Mouse (Mus musculus) ZHBTc4 (cell line): ENCODE measurements at regions not wholly inside any gene's neighbourhood (a gene's known extent, or its start where the extent isn't known, plus 50 kb on each side); places are given as distances from the start of the nearest gene placed in this dataset.
"Not testable (repeated sequence)": the region's sequence is repeated elsewhere in the genome, so short reads cannot be mapped to it uniquely, and the experiment has no call there.

Experiments used
- DNase-seq: peaks from one replicate; pipeline ENCODE4 v3.0.0-alpha.2; 2011; ENCODE audit warnings: low read depth, low spot score

- DNase-seq, result no peak
Observed at GRCm38 (mm10) chr1:83970641-83971285, 393.2 kb downstream of the Pid1 start.

GRCm38 (mm10) chr1:83964631-83965030 lies 399.3 kb downstream of the Pid1 start:
- DNase-seq, result not testable (repeated sequence)

DNA sequence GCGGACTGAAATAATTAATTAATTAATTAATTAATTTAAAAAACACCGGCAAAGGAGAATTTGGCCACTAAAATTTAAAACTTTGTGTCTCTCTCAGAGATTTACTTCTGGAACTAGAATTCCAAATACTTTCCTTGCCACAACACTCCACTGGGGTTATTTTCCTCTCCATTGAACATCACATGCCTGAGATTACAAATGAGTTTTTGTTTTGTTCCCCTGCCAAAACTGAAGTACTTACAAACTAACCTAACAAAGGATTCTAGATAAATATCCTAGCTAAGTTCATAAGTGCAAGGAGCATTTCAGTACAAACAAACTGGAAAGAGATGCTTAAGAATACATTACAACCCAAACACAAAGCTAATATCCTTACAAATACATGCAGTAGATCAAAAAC lies 402.2 kb downstream of the Pid1 start:
- DNase-seq, result no peak

GRCm38 (mm10) chr1:83959756-83960155 lies 404.2 kb downstream of the Pid1 start:
- DNase-seq, result no peak

GRCm38 (mm10) chr1:83922900-83923299 lies 441.1 kb downstream of the Pid1 start:
- DNase-seq, result no peak

GRCm38 (mm10) chr1:83915454-83915853 lies 448.5 kb downstream of the Pid1 start:
- no peak for DNase-seq

DNA sequence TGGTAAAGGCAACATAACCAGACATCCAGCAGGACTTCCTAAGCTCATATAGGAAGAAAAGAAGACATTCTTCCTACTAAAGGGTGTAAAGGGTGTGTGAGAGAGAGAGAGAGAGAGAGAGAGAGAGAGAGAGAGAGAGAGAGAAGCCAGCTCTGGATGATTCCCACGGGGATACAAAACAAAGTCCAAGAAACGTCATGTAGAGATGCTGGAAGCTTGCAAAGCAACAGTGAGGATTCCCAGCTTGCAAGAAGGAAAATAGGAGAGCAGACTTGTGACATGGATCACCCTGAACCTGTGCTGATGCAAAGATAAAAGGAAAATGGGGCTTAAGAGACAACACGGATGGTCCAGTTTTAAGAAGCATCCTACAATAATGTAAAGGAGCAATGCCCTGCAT lies 456.6 kb downstream of the Pid1 start:
- DNase-seq, result no peak

- DNase-seq, result no peak
Observed at GRCm38 (mm10) chr1:83906906-83907305, 457.1 kb downstream of the Pid1 start.

DNA sequence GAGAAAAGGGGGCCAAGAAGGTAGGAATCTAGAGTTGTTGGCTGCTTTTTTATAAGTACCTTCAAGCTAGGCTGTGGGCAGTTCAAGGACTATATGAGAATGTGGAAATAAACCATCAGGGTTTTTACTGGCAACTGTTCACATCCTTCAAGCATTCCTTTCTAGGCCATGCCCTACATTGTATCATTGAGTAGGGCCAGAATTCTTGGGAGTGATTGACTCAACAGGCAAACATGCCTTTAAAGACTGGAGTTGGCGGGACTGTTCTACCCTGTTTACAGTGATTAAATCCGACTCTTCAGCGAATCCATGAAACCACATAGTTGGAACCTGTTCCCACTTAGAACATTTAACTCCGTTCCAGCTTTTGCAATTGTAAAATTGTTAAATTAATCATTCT lies 463.8 kb downstream of the Pid1 start:
- peak; percentile 2 for DNase-seq

DNA sequence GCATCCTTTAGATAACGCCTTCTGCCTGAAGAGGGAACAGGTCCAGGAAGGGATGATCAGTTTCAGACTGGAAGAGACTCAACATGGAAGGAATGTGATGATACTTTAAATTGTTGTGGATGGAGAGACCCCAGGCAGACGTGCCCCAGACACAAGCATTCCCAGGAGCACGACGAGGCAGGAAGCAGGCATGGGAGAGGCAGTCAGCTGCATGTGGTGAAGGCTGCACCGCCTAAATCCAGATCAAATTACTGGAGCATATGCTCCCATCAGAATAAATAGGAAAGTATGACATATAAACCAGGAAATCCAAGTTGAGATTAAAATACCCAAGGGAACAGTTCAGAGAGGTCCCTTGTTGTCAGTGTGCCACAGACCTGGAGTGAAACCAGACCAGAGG lies 467.3 kb downstream of the Pid1 start:
- DNase-seq, result no peak

- DNase-seq, result no peak
Observed at GRCm38 (mm10) chr1:83879109-83879399, 471.1 kb upstream of the Sphkap start.

- no peak for DNase-seq
Observed at GRCm38 (mm10) chr1:83878330-83879108, 470.5 kb upstream of the Sphkap start.

- DNase-seq, result no peak
Observed at GRCm38 (mm10) chr1:83870853-83871567, 463.0 kb upstream of the Sphkap start.

DNA sequence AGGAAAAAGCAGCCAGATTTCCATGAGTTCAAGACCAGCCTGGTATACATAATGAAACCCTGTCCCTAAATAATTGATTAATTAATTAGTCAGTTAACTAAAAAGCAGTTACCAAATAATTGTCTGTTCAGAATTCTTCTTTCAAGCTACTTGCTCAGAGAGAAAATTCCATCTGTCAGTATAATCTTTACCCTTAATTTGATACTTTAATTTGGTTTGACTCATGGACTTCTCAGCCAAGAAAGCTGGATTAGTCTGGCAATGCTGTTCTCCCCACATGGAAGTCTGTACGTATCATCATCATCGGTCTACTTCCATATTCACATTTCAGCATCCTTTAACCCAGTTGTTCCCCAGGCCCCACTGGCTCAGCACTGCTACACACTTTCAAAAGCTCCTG lies 461.0 kb upstream of the Sphkap start:
- no peak for DNase-seq

DNA sequence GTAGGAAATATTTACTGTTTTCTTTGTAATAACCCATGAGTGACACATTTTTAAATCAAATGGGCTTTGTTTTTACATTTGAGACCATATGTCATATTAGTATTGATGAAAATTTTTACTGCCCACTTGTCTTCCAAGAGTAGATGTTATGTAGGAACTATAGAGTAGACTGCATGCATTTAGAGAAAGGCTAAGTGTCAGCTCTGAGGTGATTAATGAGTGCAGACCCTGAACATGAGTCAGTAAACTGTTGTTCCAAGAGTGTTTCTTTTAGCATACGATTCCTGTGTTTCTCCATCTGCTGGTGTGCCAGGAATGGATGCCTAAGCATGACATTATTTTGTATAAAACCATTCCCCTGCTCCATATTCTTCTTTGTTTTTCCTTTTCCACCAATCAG lies 454.5 kb upstream of the Sphkap start:
- no peak for DNase-seq

GRCm38 (mm10) chr1:83862128-83862527 lies 454.1 kb upstream of the Sphkap start:
- no peak for DNase-seq

DNA sequence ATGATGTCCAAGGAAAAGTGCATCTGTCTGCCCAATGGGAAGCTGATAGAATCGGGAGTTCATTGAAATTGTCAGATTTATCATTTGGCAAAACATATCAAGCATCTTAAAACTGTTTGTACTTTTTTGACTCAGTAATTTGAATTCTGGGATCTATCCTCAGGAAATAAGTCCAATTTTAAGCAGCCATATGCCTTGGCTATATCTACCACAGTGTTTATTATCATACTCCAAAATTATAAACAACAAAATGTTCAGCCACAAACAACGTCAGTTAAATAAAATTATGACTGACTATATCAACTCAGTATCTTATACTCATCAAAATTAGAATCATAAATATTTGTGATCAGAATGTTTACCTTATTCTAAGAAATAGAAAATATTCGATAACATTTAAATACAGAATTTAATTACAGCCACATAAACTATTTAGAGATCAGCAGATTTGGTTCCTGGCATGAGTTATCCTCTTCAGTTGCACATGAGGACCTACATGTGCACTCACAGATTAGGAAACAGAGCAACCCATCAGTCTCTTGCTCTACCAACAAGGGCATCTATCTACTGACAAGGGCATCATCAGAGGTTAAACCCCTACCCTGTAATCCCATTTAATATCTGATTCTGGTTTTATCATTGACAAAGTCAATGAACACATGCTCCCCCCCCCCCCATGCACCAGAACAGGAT lies 451.9 kb upstream of the Sphkap start:
- DNase-seq, result no peak

GRCm38 (mm10) chr1:83853996-83854395 lies 446.0 kb upstream of the Sphkap start:
- no peak for DNase-seq

GRCm38 (mm10) chr1:83851081-83851480 lies 443.1 kb upstream of the Sphkap start:
- DNase-seq, result no peak

DNA sequence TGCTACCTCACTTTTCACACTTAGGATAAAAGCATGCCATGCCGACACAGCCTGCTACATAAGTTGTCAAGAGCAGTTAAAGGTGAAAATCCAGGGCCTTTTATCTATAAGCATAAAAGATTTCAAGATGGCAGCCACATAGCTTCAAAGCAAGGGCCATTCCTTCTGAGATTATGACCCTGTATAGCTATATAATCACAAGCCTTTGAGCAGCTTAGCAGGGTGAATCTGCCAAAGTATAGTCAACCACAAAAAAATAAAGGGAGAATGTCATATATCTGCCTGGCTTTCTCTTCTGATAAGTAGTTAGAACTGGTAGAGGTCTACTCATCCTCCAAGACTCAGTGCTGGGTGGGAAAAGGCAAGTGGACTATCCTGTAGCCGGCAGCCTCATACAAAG lies 440.4 kb upstream of the Sphkap start:
- DNase-seq, result no peak

- no peak for DNase-seq
Observed at GRCm38 (mm10) chr1:83847992-83848391, 440.0 kb upstream of the Sphkap start.

- peak; percentile 68 for DNase-seq
Observed at GRCm38 (mm10) chr1:83844827-83845379, 436.9 kb upstream of the Sphkap start.
